Mouse (Mus musculus) lung, embryonic 14.5 days (tissue): ENCODE results near the gene Cldn6. TPM values are rescaled to one million over a fixed set of nuclear protein-coding genes. Genes with fewer than 3 reads are reported as not detected.
A peak's percentile ranks its signal among the peaks of the same experiment; 100 is the strongest.

ENCODE experiments used
- ATAC-seq: fragments of 200-750 bp; cut with Nextera tagmentation; 2 replicates; pipeline ENCODE4 v1.8.0; 2017; ENCODE audit warnings: mild to moderate bottlenecking, moderate TSS enrichment, moderate library complexity; ENCODE audit not compliant: insufficient read depth
- DNase-seq: peaks from one replicate; pipeline ENCODE4 v3.0.0-alpha.2; 2015
- H3K27ac ChIP-seq: fragments of 300-500 bp; sonication (generic); 2 replicates; pipeline ENCODE4 v1.5.1; 2014; ENCODE audit warnings: low read depth, mild to moderate bottlenecking, moderate library complexity
- H3K27me3 ChIP-seq: fragments of 300-500 bp; sonication (generic); 2 replicates; pipeline ENCODE4 v1.6.1; 2014; ENCODE audit warnings: low read length, control low read depth; ENCODE audit not compliant: insufficient read depth
- H3K36me3 ChIP-seq: fragments of 300-500 bp; sonication (generic); 2 replicates; pipeline ENCODE4 v1.6.1; 2014; ENCODE audit warnings: control low read depth; ENCODE audit not compliant: insufficient read depth
- H3K4me1 ChIP-seq: fragments of 300-500 bp; sonication (generic); 2 replicates; pipeline ENCODE4 v1.6.1; 2014; ENCODE audit warnings: antibody characterized with exemption, control low read depth; ENCODE audit not compliant: insufficient read depth
- H3K4me2 ChIP-seq: fragments of 300-500 bp; sonication (generic); 2 replicates; pipeline ENCODE4 v1.6.1; 2014; ENCODE audit warnings: mild to moderate bottlenecking
- H3K4me3 ChIP-seq: fragments of 300-500 bp; sonication (generic); 2 replicates; pipeline ENCODE4 v1.5.1; 2014; ENCODE audit warnings: low read depth, low read length
- H3K9ac ChIP-seq: fragments of 300-500 bp; sonication (generic); 2 replicates; pipeline ENCODE4 v1.6.1; 2014
- H3K9me3 ChIP-seq: fragments of 300-500 bp; sonication (generic); 2 replicates; pipeline ENCODE4 v1.6.1; 2016; ENCODE audit warnings: low read depth, low read length, control low read depth
- CTCF ChIP-seq: IDR thresholded peaks from 2 replicates; pipeline ENCODE4 v1.5.1; 2016; ENCODE audit warnings: antibody characterized with exemption, low read depth
- WGBS: fragments of 180-500 bp; shearing (Covaris S2); extraction: QIAGEN DNeasy Blood & Tissue Kit; methylation state at CpG from one replicate; pipeline ENCODE4 v1.1.7; 2014; 5-methylcytosine and 5-hydroxymethylcytosine counted together
- polyA plus RNA-seq: library from polyadenylated mRNA; unstranded; fragments of >200 nt; fragmentation: Nextera tagmentation; extraction: Ambion mirVana; gene quantifications from 2 replicates; pipeline ENCODE4 v1.2.1, GENCODE M21; 2014

The Cldn6 gene
- polyA plus RNA-seq, 1 experiment from 2014 or later = 219 TPM

DNA sequence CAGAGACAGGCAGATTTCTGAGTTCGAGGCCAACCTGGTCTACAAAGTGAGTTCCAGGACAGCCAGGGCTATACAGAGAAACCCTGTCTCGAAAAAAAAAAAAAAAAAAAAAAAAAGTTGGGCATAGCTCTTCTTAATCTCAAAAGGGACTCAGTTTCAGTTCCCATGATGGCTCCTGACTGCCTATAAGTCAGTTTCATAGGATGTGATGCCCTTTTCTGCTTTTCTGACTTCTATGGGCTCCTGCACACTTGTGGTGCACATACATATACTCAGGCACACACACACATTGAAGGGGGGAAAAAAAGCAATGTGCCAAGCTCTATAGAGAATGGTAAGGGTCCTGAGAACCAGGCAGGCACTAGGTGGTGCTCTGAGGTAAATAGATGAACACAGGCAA, 25.7 kb upstream of the Cldn6 start:
- no peak overlapping the region for H3K4me3 ChIP-seq
- H3K9me3 ChIP-seq = no peaks in the 10 kb centered on the region
- no peaks in the 10 kb centered on the region for H3K27me3 ChIP-seq
- no peaks in the 10 kb centered on the region for H3K4me1 ChIP-seq
- no peak for DNase-seq
- no peak for TF ChIP-seq CTCF
- H3K9ac ChIP-seq = no peak overlapping the region
- no CpG with 5 or more reads among the region's 2 CpGs for WGBS
- ATAC-seq = no peak
- no peaks in the 10 kb centered on the region for H3K36me3 ChIP-seq
- H3K27ac ChIP-seq = no peak overlapping the region
- no peak overlapping the region for H3K4me2 ChIP-seq

- TF ChIP-seq CTCF = no peak
- ATAC-seq (no peak), DNase-seq (no peak)
- no peaks in the 10 kb centered on the region for H3K9me3 ChIP-seq
- WGBS = 54% methylated on average over 6 of the region's 6 CpGs
- no peak overlapping the region for H3K4me3 ChIP-seq
- no peaks in the 10 kb centered on the region for H3K27me3 ChIP-seq
- H3K9ac ChIP-seq = no peak overlapping the region
- H3K27ac ChIP-seq = no peak overlapping the region
- H3K4me2 ChIP-seq = no peak overlapping the region
- H3K36me3 ChIP-seq = no peaks in the 10 kb centered on the region
- no peaks in the 10 kb centered on the region for H3K4me1 ChIP-seq
These were observed 25.0 kb upstream of the Cldn6 start for GRCm38 (mm10) chr17:23654001-23654400.

DNA sequence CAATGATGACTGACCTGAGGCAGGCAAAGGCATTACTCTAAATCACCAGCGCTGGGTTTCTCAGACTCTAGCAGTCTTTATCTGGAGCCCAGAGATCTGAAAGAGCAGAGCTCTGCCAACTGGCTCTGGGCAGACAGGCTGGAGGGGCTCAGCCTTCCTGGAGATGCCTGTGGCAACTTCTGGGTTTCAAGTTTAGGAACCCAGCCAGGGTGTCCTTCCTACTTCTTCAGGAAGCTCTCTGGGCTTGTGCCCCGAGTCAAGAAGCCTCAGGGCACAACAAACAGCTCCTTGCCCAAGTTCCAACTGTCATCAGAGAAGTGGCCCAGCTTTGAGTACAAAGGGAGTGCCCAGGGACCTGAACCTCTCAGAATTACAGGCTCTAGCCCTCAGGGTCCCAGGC, 24.6 kb upstream of the Cldn6 start:
- Histone ChIP-seq H3K4me2 (no peak overlapping the region), H3K27me3 (no peaks in the 10 kb centered on the region), H3K4me3 (no peak overlapping the region), H3K4me1 (no peaks in the 10 kb centered on the region), H3K9me3 (no peaks in the 10 kb centered on the region), H3K36me3 (no peaks in the 10 kb centered on the region), H3K27ac (no peak overlapping the region), H3K9ac (no peak overlapping the region)
- 61% methylated on average over 2 of the region's 2 CpGs for WGBS
- DNase-seq (no peak), ATAC-seq (no peak)
- TF ChIP-seq CTCF = no peak

GRCm38 (mm10) chr17:23658450-23658849, 20.6 kb upstream of the Cldn6 start:
- no peaks in the 10 kb centered on the region for H3K4me1 ChIP-seq
- H3K27me3 ChIP-seq = peaks cover 22% of the 10 kb centered on the region
- no peak for ATAC-seq

DNA sequence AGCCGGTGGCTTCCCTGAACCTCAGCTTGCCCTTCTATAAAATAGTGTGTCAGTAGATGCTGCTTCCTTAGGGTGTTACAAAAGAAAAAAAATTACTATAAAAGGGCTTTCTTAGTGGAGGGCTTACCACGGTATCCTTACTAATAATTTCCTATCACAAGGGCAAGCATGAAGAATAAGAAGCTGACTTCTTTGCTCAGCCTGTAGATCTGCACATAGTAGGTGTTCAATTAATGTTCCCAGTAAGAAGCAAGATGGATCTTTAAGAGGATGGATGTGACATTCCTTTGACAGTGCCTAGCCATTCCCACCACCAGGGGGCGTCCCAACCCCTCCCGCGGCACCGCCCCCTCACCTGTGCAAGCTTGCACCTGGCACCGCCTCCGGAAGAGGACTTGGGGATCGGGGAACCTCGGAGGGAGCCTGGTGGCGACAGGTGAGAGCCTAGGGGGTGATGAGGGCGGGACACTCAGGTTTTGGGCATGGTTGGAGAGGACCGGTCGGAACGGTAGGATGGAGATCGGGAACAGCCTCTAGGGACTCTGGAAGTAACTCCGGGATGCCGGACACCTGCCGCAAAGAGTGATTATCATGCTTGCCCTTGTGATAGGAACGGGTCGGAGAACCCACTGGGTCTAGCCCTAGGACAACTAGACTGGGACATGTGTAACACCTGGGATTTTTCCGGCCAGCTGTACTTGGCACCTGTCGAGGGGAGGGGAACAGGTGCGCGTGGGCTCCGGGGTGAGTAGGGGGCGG, 18.8 kb upstream of the Cldn6 start, which contains the start of gene Bicdl2:
TSS of gene Bicdl2 (plus strand) at position 390 of the 759 bp plus-strand sequence.
- no peaks in the 10 kb centered on the region for H3K4me1 ChIP-seq
- H3K27me3 ChIP-seq = peaks cover 22% of the 10 kb centered on the region
- H3K36me3 ChIP-seq = no peaks in the 10 kb centered on the region
- no peak within 1 kb of the TSS for H3K9ac ChIP-seq
- DNase-seq = peak; percentile 70
- peak within 1 kb of the TSS; percentile 29 for H3K4me3 ChIP-seq
- ATAC-seq = peak; percentile 64
- H3K9me3 ChIP-seq = no peaks in the 10 kb centered on the region
- H3K4me2 ChIP-seq = peak within 1 kb of the TSS; percentile 49
- H3K27ac ChIP-seq = no peak within 1 kb of the TSS; the same call in 1 of the 2 replicates
- TF ChIP-seq CTCF = peak; percentile 87
- 7% methylated on average over 27 of the region's 27 CpGs for WGBS

More at GRCm38 (mm10) chr17:23658450-23658849, 20.6 kb upstream of the Cldn6 start:
- WGBS = 79% methylated on average over 3 of the region's 3 CpGs
- DNase-seq = no peak
- no peak overlapping the region for H3K27ac ChIP-seq
- H3K9ac ChIP-seq = no peak overlapping the region
- no peak for TF ChIP-seq CTCF
- H3K9me3 ChIP-seq = no peaks in the 10 kb centered on the region
- no peaks in the 10 kb centered on the region for H3K36me3 ChIP-seq
- H3K4me3 ChIP-seq = no peak overlapping the region
- H3K4me2 ChIP-seq = no peak overlapping the region

DNA sequence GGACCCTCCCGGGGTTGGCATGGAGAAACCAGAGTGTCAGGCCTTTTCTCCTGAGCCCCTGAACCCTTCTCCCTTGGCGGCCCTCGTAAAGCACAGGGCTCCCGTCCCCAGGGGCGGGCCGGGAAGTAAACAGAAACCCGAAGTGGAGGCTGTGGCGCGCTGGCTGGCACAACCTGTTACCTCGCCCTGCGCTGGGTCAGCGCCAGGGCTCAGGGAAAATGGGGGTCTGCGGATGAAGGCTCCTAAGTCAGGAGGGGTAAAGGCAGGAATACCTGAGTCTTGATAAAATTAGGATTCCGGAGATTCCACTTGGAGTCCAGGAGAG, 18.2 kb upstream of the Cldn6 start:
- Histone ChIP-seq H3K4me2 (peak overlapping the region; percentile 49), H3K36me3 (no peaks in the 10 kb centered on the region), H3K4me3 (peak overlapping the region; percentile 29), H3K9ac (no peak overlapping the region), H3K9me3 (no peaks in the 10 kb centered on the region), H3K4me1 (no peaks in the 10 kb centered on the region), H3K27ac (no peak overlapping the region; the same call in 1 of the 2 replicates), H3K27me3 (peaks cover 22% of the 10 kb centered on the region)
- ATAC-seq (peak; percentile 52; the same call in 1 of the 2 replicates), DNase-seq (no peak)
- 4% methylated on average over 14 of the region's 14 CpGs for WGBS
- TF ChIP-seq CTCF = no peak

DNA sequence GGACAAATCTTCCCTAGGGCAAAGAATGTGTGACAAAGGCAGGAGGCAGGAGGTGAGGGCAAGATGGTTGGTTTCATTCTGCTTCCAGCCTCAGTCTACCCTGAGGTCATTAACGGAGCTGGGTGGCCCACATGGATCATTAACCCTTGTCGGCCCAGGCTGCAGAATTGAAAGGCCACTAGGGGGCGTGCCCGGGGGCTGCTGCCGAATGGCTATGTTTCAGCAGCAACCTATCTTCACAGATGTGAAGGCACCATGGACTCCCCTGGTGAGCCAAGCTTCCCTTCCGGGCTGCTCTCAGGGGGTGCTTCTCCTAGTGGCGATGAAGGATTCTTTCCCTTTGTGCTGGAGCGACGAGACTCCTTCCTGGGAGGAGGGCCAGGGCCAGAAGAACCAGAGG, 17.5 kb upstream of the Cldn6 start:
- H3K36me3 ChIP-seq = no peaks in the 10 kb centered on the region
- ATAC-seq (no peak), DNase-seq (no peak)
- peak; percentile 64 for TF ChIP-seq CTCF
- no peak overlapping the region for H3K4me3 ChIP-seq
- H3K27me3 ChIP-seq = peaks cover 22% of the 10 kb centered on the region
- no peak overlapping the region for H3K27ac ChIP-seq
- no peak overlapping the region for H3K4me2 ChIP-seq
- WGBS = 2% methylated on average over 9 of the region's 9 CpGs
- H3K4me1 ChIP-seq = no peaks in the 10 kb centered on the region
- no peaks in the 10 kb centered on the region for H3K9me3 ChIP-seq
- H3K9ac ChIP-seq = no peak overlapping the region
